Mouse (Mus musculus) kidney, embryonic 16.5 days (tissue): ENCODE results near the gene Tcf12. TPM values are rescaled to one million over a fixed set of nuclear protein-coding genes. Genes with fewer than 3 reads are reported as not detected.

Source experiments
- ATAC-seq: fragments of 200-750 bp; cut with Nextera tagmentation; 2 replicates; pipeline ENCODE4 v1.8.0; 2017; ENCODE audit warnings: moderate TSS enrichment; ENCODE audit not compliant: low FRiP score, low TSS enrichment
- H3K27ac ChIP-seq: fragments of 300-500 bp; sonication (generic); 2 replicates; pipeline ENCODE4 v1.5.1; 2014; ENCODE audit warnings: low read length
- H3K27me3 ChIP-seq: fragments of 300-500 bp; sonication (generic); 2 replicates; pipeline ENCODE4 v1.6.1; 2014; ENCODE audit warnings: low read length, control low read depth, mixed read lengths; ENCODE audit not compliant: insufficient read depth
- H3K36me3 ChIP-seq: fragments of 300-500 bp; sonication (generic); 2 replicates; pipeline ENCODE4 v1.6.1; 2014; ENCODE audit warnings: low read length, control low read depth, mixed read lengths; ENCODE audit not compliant: insufficient read depth
- H3K4me1 ChIP-seq: fragments of 300-500 bp; sonication (generic); 2 replicates; pipeline ENCODE4 v1.6.1; 2014; ENCODE audit warnings: low read length, control low read depth, mixed read lengths; ENCODE audit not compliant: insufficient read depth
- H3K4me2 ChIP-seq: fragments of 300-500 bp; sonication (generic); replicated peaks from 2 replicates; pipeline ENCODE4 v1.6.1; 2014; ENCODE audit warnings: low read depth, low read length
- H3K4me3 ChIP-seq: fragments of 300-500 bp; sonication (generic); 2 replicates; pipeline ENCODE4 v1.5.1; 2014; ENCODE audit warnings: mild to moderate bottlenecking, low read length
- H3K9ac ChIP-seq: fragments of 300-500 bp; sonication (generic); replicated peaks from 2 replicates; pipeline ENCODE4 v1.6.1; 2014; ENCODE audit warnings: low read length
- H3K9me3 ChIP-seq: fragments of 300-500 bp; sonication (generic); 2 replicates; pipeline ENCODE4 v1.6.1; 2016; ENCODE audit warnings: low read length, control low read depth
- WGBS: fragments of 180-500 bp; shearing (Covaris S2); extraction: QIAGEN DNeasy Blood & Tissue Kit; methylation state at CpG from one replicate; pipeline ENCODE4 v1.1.7; 2014; 5-methylcytosine and 5-hydroxymethylcytosine counted together
- polyA plus RNA-seq: library from polyadenylated mRNA; unstranded; fragments of >200 nt; fragmentation: Nextera tagmentation; extraction: Ambion mirVana; gene quantifications from 2 replicates; pipeline ENCODE4 v1.2.1, GENCODE M21; 2015

Gene Tcf12
- polyA plus RNA-seq, 1 experiment from 2014 or later = 56.5 TPM

- ATAC-seq = no peak
- no peaks in the 10 kb centered on the region for H3K9me3 ChIP-seq
- no peak overlapping the region for H3K9ac ChIP-seq
- no peaks in the 10 kb centered on the region for H3K36me3 ChIP-seq
- H3K27ac ChIP-seq = no peak overlapping the region
- no peak overlapping the region for H3K4me2 ChIP-seq
- no peaks in the 10 kb centered on the region for H3K27me3 ChIP-seq
- H3K4me1 ChIP-seq = no peaks in the 10 kb centered on the region
- H3K4me3 ChIP-seq = no peak overlapping the region
Observed at GRCm38 (mm10) chr9:71940016-71940415, 171.7 kb downstream of the Tcf12 start.

DNA sequence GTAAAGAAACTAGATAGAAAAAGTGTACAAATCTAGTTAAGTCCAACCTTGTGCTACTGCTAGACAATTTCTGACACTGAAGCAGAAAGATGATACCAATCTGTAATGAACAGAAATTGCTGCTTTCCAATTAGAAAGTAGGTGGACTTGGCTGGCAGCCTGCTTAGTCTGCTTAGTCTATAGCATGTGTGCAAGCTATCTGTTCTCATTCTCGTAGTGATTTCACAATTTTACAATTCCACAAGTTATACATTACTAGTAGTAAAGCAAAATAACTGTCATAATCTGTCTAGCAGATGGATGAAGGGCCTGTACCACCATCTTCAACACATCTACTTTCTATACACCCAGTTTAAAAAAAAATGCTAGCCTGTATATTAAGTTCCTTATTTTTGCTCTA, 175.5 kb downstream of the Tcf12 start:
- no peaks in the 10 kb centered on the region for H3K9me3 ChIP-seq
- no peak for ATAC-seq
- no peak overlapping the region for H3K4me3 ChIP-seq
- H3K9ac ChIP-seq = no peak overlapping the region
- no peak overlapping the region for H3K27ac ChIP-seq
- no peak overlapping the region for H3K4me2 ChIP-seq
- WGBS = 84% methylated on average over 1 of the region's 1 CpGs
- H3K36me3 ChIP-seq = no peaks in the 10 kb centered on the region
- H3K27me3 ChIP-seq = no peaks in the 10 kb centered on the region
- H3K4me1 ChIP-seq = no peaks in the 10 kb centered on the region

DNA sequence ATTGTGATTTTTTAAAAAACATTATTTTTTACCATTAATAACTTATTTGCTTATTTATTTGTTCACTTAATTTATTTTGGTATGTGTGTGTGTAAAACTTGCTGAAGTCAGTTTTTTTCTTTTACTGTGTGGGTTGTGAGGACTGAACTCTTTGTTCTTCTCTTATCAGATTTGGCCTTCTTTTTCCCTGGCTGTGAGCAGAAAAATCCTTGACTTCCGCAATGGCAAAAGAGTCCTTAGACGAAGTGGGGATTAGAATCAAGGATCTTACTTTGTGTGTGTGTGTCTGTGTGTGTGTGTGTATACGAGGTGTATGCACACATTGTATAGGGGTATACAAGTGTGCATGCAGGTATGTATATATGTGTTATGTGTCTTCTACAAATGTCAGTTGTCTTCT, 176.8 kb downstream of the Tcf12 start:
- WGBS = 88% methylated on average over 3 of the region's 3 CpGs
- Histone ChIP-seq H3K4me1 (no peaks in the 10 kb centered on the region), H3K36me3 (no peaks in the 10 kb centered on the region), H3K9me3 (no peaks in the 10 kb centered on the region), H3K9ac (no peak overlapping the region), H3K4me3 (no peak overlapping the region), H3K4me2 (no peak overlapping the region), H3K27ac (no peak overlapping the region), H3K27me3 (no peaks in the 10 kb centered on the region)
- ATAC-seq = no peak

DNA sequence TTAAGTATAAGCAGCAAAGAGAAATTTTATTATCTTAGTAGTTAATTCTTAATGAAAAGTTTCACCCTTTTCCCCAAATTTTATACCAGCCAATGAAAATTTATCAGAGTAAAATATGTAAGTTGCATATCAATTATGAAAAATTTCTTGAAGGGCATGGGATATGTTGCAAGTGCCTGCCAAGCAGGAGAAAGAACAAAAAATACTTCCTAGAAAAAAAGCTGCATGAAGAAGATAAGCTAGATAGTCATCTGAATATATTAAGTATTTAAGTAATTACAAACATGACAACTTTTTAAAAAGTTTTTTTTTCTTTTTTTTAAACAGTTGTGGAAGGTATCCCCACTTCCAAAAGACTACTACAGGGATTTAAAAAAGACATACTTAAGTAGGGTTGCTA, 179.7 kb downstream of the Tcf12 start:
- ATAC-seq = no peak
- Histone ChIP-seq H3K4me2 (no peak overlapping the region), H3K9ac (no peak overlapping the region), H3K27me3 (no peaks in the 10 kb centered on the region), H3K9me3 (no peaks in the 10 kb centered on the region), H3K36me3 (no peaks in the 10 kb centered on the region), H3K4me3 (no peak overlapping the region), H3K27ac (no peak overlapping the region), H3K4me1 (no peaks in the 10 kb centered on the region)

DNA sequence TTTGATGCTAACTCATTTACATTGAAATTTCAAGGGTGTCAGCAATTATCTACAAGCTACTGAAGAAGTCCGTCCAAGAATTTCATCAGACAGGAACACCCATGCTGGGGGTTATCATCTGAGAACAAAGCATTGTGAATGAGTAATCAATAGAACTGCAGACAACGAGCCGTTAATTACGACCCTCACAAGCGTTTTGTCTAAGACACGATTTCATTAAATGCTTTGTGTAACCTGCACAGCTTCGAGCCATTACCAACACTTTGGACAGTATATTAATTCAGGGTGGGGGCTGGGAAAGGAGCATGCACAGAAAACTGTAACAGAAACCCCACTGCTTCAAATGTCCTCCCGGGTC, 180.3 kb downstream of the Tcf12 start:
- no peak overlapping the region for H3K9ac ChIP-seq
- no peaks in the 10 kb centered on the region for H3K9me3 ChIP-seq
- H3K4me2 ChIP-seq = no peak overlapping the region
- WGBS = 74% methylated on average over 8 of the region's 8 CpGs
- no peaks in the 10 kb centered on the region for H3K36me3 ChIP-seq
- H3K27ac ChIP-seq = no peak overlapping the region
- ATAC-seq = no peak
- no peak overlapping the region for H3K4me3 ChIP-seq
- no peaks in the 10 kb centered on the region for H3K4me1 ChIP-seq
- no peaks in the 10 kb centered on the region for H3K27me3 ChIP-seq

DNA sequence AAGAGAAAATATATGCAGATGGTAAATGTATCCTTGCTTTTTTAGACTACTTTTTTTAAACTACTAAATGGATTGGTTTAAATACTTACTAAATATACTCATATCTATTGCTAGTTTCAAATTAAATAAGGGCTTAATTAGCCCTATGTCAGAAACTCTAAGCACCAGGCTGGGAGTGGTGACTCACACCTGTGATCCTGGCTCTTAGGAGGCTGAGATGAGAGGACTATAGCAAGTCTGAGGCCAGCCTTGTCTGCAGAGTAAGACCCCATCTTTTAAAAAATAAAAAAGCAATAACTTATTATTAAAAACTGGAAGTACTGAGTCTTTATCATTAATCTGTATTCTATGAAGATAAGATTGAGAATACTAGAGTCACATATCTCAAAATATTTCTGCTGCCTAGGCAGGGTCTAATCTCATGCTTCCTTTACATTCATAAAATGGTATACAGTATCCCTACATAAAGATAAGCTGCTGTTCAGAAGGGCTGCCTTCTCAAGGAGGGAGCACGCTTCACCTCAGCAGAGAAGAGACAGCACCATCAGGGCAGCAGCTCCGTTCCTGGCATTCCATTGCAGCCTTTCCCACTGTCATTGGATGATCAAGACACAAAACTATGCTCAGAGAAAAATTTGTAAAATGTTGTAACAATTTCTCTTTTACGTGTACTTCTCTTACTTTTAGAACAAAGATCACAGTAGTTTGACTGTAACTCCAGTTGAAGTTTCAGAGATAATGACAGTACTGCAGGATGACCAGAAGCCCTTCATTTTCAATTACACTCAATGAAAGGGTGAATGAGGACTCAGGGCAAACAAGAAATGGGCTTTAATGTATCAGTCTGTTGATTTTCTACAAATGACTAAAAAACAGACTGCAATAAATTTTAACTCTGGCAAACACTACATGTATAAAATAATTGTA, 181.0 kb downstream of the Tcf12 start:
- no peak overlapping the region for H3K4me3 ChIP-seq
- H3K27me3 ChIP-seq = no peaks in the 10 kb centered on the region
- H3K9me3 ChIP-seq = no peaks in the 10 kb centered on the region
- H3K9ac ChIP-seq = no peak overlapping the region
- 91% methylated on average over 3 of the region's 3 CpGs for WGBS
- H3K27ac ChIP-seq = no peak overlapping the region
- H3K4me1 ChIP-seq = no peaks in the 10 kb centered on the region
- no peak for ATAC-seq
- no peak overlapping the region for H3K4me2 ChIP-seq
- H3K36me3 ChIP-seq = no peaks in the 10 kb centered on the region

DNA sequence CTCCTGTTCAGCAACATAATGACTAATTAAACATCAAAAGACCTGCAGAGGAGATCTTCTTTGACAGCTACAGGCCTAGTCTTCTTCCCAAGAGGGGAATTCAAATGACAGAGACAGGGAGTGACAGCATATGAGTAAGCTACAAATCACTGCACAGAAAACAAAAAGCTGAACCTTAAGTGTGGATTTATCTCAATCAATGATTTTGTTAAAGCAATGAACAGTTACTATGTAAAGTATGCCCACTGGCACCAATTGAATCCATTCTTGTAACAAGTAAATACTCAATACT, 195.1 kb downstream of the Tcf12 start:
- Histone ChIP-seq H3K4me2 (no peak overlapping the region), H3K4me1 (peaks cover 14% of the 10 kb centered on the region; the same call in 1 of the 2 replicates), H3K36me3 (0 out of 2 replicates have a peak, but pooled peaks cover 2% of the 10 kb centered on the region), H3K27ac (no peak overlapping the region), H3K9ac (no peak overlapping the region), H3K9me3 (no peaks in the 10 kb centered on the region), H3K4me3 (no peak overlapping the region), H3K27me3 (no peaks in the 10 kb centered on the region)
- ATAC-seq = no peak

GRCm38 (mm10) chr9:71915871-71916661, 195.6 kb downstream of the Tcf12 start:
- Histone ChIP-seq H3K9me3 (no peaks in the 10 kb centered on the region), H3K4me1 (peaks cover 14% of the 10 kb centered on the region; the same call in 1 of the 2 replicates), H3K27me3 (no peaks in the 10 kb centered on the region), H3K36me3 (no peaks in the 10 kb centered on the region), H3K9ac (no peak overlapping the region), H3K4me3 (no peak overlapping the region), H3K4me2 (no peak overlapping the region), H3K27ac (0 out of 2 replicates have a peak overlapping the region, but pooled peaks have one; percentile 53)
- WGBS = 29% methylated on average over 6 of the region's 6 CpGs
- peak; percentile 59; the same call in 1 of the 2 replicates for ATAC-seq

DNA sequence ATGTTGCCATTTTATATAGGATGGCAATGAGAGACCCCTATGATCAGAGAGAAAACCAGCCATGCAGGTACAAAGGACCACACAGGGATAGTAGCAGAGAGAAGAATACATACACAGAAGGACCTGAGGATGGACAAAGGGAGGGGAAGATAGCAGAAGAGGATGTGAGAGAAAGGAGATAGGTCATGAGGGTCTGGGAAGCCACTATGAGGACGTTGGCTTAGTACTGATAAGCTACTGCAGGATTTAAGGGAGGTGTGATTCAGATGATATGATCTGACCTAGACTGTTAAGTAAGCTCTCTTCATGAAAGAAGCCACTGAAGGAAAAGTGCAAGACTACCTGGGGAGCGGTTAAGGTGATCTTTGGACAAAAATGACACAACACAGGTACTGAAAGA, 205.1 kb downstream of the Tcf12 start:
- ATAC-seq = no peak
- Histone ChIP-seq H3K4me2 (no peak overlapping the region), H3K27me3 (no peaks in the 10 kb centered on the region), H3K9me3 (peaks cover 3% of the 10 kb centered on the region; the same call in 1 of the 2 replicates), H3K4me3 (no peak overlapping the region), H3K4me1 (no peaks in the 10 kb centered on the region), H3K27ac (no peak overlapping the region), H3K9ac (no peak overlapping the region), H3K36me3 (peaks cover 16% of the 10 kb centered on the region)
- WGBS = 77% methylated on average over 2 of the region's 2 CpGs

- no peaks in the 10 kb centered on the region for H3K27me3 ChIP-seq
- H3K4me2 ChIP-seq = no peak overlapping the region
- 31% methylated on average over 5 of the region's 5 CpGs for WGBS
- ATAC-seq = no peak
- H3K4me1 ChIP-seq = peaks cover 24% of the 10 kb centered on the region
- 0 out of 2 replicates have a peak overlapping the region, but pooled peaks have one; percentile 61 for H3K27ac ChIP-seq
- no peak overlapping the region for H3K4me3 ChIP-seq
- 0 out of 2 replicates have a peak, but pooled peaks cover 4% of the 10 kb centered on the region for H3K36me3 ChIP-seq
- no peak overlapping the region for H3K9ac ChIP-seq
- no peaks in the 10 kb centered on the region for H3K9me3 ChIP-seq
Observed at GRCm38 (mm10) chr9:71898852-71899251, 212.8 kb downstream of the Tcf12 start.
